Mouse (Mus musculus): ENCODE data around the gene Stambp.

The Stambp gene

GRCm38 (mm10) chr6:83501524-83502310 lies 70.8 kb downstream of the Stambp start:
- DNase-seq = peak in 1 of 2 experiments; percentile 40

GRCm38 (mm10) chr6:83500462-83500861 lies 72.1 kb downstream of the Stambp start:
- DNase-seq = peak in 1 of 2 experiments; percentile 27

GRCm38 (mm10) chr6:83499078-83499477 lies 73.5 kb downstream of the Stambp start:
- peak in 1 of 2 experiments; percentile 9 for DNase-seq

DNA sequence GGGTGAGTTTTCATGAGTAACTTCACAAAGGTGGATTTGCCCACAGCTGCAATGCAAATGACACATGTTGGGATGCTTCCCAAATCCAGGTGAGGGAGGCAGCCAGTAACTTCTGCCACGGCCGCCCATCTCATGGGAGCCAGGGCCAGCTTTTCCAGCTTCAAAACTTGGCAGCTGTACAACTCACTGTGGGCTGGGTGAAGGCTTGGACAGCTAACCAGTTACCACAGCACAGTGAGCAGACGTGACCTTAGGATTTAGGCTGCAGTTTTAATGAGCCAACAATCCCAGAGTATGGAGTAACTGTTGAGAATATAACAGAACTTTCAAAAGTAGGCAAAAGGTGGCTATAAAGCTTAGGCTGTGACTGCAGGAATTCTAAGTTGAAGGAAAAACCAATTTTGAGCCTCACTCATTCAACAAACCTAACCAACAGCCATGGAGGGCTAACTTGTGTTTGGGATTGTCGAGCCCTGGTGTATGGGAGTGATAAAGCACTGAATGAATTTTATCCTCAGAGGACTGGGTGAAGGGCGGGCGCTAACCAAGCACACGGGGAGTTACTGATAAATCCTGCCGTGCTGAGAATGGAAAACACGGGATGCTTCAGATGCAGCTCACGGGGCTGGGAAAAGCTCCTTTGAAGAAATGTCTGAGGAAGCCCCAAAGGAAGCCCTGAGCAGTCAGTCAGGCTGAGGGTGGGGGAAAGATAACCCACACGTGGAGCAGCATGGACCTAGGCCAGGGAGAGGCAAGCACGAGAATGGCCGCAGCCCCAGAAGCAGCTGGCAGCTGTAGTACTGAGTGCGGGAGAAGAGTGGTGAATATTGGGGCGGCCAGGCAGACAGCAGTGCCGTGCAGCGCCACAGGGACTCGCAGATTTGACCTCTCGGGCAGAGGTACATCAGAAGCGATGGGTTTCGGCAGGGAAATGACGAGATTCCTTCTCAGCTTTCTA lies 75.5 kb downstream of the Stambp start:
- peak; percentile 66 to 84 for DNase-seq

DNA sequence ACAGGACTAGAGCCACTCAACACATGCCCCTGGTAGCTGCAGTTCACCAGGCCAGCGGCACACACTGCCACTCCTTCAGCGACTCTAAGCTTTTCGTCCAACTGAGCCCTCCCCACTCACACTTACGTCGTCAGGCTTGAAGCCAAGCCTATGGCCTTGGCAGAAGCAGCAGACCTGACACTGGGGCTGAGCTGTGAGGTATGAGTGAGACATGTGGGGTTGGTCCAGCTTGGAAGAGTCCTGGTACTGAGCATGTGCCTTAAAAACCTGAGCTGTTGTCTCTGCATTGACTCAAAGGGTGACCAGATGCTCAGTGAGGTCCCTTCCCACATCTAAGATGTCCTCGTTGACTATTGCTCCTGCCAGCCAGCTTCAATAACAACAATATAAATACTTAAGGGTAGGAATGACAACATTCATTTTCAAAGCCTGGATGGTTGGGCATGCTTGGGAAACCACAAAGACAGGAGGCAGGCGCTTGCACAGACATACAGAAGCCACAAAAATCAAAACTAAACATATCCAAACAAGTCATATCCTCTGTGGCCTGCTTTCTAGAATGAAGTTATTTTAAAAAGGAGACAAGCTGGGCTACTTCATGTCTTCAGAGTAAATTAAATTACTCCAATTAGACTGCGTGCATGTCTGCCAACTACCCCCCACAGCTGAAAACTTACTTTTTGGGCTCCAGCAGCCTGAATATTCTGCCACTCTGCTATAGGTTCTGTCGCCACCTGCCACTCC lies 76.3 kb downstream of the Stambp start:
- DNase-seq = no peak

All from kidney, postnatal 25 days (tissue).